Mouse (Mus musculus): Measurements from ENCODE around the gene Tmem234. TPM values are rescaled to one million over a fixed set of nuclear protein-coding genes. Genes with fewer than 3 reads are reported as not detected.

Gene Tmem234
- polyA plus RNA-seq, 1 experiment from 2014 or later, result 159 TPM

GRCm38 (mm10) chr4:129570028-129570427 lies 30.4 kb upstream of the Tmem234 start:
- Histone ChIP-seq H3K27ac (no peak overlapping the region), H3K9me3 (replicated peaks) (no peaks in the 10 kb centered on the region), H3K27me3 (replicated peaks) (peaks cover 15% of the 10 kb centered on the region; the same call in 1 of the 2 replicates), H3K4me1 (peaks cover 2% of the 10 kb centered on the region), H3K4me2 (no peak overlapping the region), H3K36me3 (no peaks in the 10 kb centered on the region), H3K4me3 (no peak overlapping the region), H3K9ac (no peak overlapping the region)
- ATAC-seq, result no peak
- 71% methylated on average over 6 of the region's 6 CpGs for WGBS (ENCODE audit: insufficient replicate concordance)

GRCm38 (mm10) chr4:129571551-129572084 lies 28.9 kb upstream of the Tmem234 start:
- WGBS (ENCODE audit: insufficient replicate concordance), result 62% methylated on average over 8 of the region's 8 CpGs

GRCm38 (mm10) chr4:129572236-129573092 lies 28.0 kb upstream of the Tmem234 start:
- WGBS (ENCODE audit: insufficient replicate concordance), result 68% methylated on average over 13 of the region's 13 CpGs

More at GRCm38 (mm10) chr4:129571551-129572084, 28.9 kb upstream of the Tmem234 start:
- H3K4me2 ChIP-seq, result no peak overlapping the region
- H3K9me3 ChIP-seq (replicated peaks), result no peaks in the 10 kb centered on the region
- 0 out of 2 replicates have a peak overlapping the region, but pooled peaks have one; percentile 20 for H3K27ac ChIP-seq
- H3K9ac ChIP-seq, result no peak overlapping the region
- H3K4me1 ChIP-seq, result peaks cover 8% of the 10 kb centered on the region
- H3K36me3 ChIP-seq, result no peaks in the 10 kb centered on the region
- ATAC-seq, result no peak
- H3K4me3 ChIP-seq, result no peak overlapping the region
- H3K27me3 ChIP-seq (replicated peaks), result peaks cover 20% of the 10 kb centered on the region

GRCm38 (mm10) chr4:129573093-129573370 lies 27.4 kb upstream of the Tmem234 start:
- 89% methylated on average over 4 of the region's 4 CpGs for WGBS (ENCODE audit: insufficient replicate concordance)
- Histone ChIP-seq H3K4me3 (no peak overlapping the region), H3K27me3 (replicated peaks) (peaks cover 32% of the 10 kb centered on the region), H3K27ac (no peak overlapping the region), H3K4me2 (no peak overlapping the region), H3K36me3 (no peaks in the 10 kb centered on the region), H3K4me1 (peaks cover 13% of the 10 kb centered on the region), H3K9me3 (replicated peaks) (no peaks in the 10 kb centered on the region), H3K9ac (no peak overlapping the region)
- ATAC-seq, result no peak

More at GRCm38 (mm10) chr4:129572236-129573092, 28.0 kb upstream of the Tmem234 start:
- Histone ChIP-seq H3K4me2 (no peak overlapping the region), H3K9ac (no peak overlapping the region), H3K27me3 (replicated peaks) (peaks cover 29% of the 10 kb centered on the region), H3K4me3 (no peak overlapping the region), H3K27ac (0 out of 2 replicates have a peak overlapping the region, but pooled peaks have one; percentile 20), H3K4me1 (peaks cover 13% of the 10 kb centered on the region), H3K36me3 (no peaks in the 10 kb centered on the region), H3K9me3 (replicated peaks) (no peaks in the 10 kb centered on the region)
- no peak for ATAC-seq

GRCm38 (mm10) chr4:129573430-129573829 lies 27.0 kb upstream of the Tmem234 start, which contains the start of gene Lck:
TSS of gene Lck (minus strand) at chr4:129573641.
- Histone ChIP-seq H3K36me3 (no peaks in the 10 kb centered on the region), H3K4me1 (peaks cover 13% of the 10 kb centered on the region), H3K9ac (no peak within 1 kb of the TSS), H3K4me3 (no peak within 1 kb of the TSS), H3K27me3 (replicated peaks) (peaks cover 36% of the 10 kb centered on the region), H3K4me2 (no peak within 1 kb of the TSS), H3K9me3 (replicated peaks) (no peaks in the 10 kb centered on the region), H3K27ac (no peak within 1 kb of the TSS)
- 48% methylated on average over 8 of the region's 8 CpGs for WGBS (ENCODE audit: insufficient replicate concordance)
- no peak for ATAC-seq

- Histone ChIP-seq H3K27ac (no peak overlapping the region; the same call in 1 of the 2 replicates), H3K9me3 (replicated peaks) (no peaks in the 10 kb centered on the region), H3K27me3 (replicated peaks) (peaks cover 43% of the 10 kb centered on the region), H3K36me3 (no peaks in the 10 kb centered on the region), H3K4me2 (peak overlapping the region; percentile 24), H3K4me3 (no peak overlapping the region), H3K4me1 (peaks cover 20% of the 10 kb centered on the region), H3K9ac (no peak overlapping the region)
- 39% methylated on average over 7 of the region's 8 CpGs for WGBS (ENCODE audit: insufficient replicate concordance)
- no peak for ATAC-seq
These were observed 25.2 kb upstream of the Tmem234 start for GRCm38 (mm10) chr4:129575171-129575844.

GRCm38 (mm10) chr4:129576863-129577491 lies 23.5 kb upstream of the Tmem234 start:
- Histone ChIP-seq H3K4me3 (0 out of 2 replicates have a peak overlapping the region, but pooled peaks have one; percentile 5), H3K36me3 (no peaks in the 10 kb centered on the region), H3K4me2 (peak overlapping the region; percentile 40), H3K27me3 (replicated peaks) (peaks cover 43% of the 10 kb centered on the region), H3K27ac (no peak overlapping the region), H3K9ac (no peak overlapping the region; the same call in 1 of the 2 replicates), H3K9me3 (replicated peaks) (no peaks in the 10 kb centered on the region), H3K4me1 (peaks cover 20% of the 10 kb centered on the region)
- 33% methylated on average over 21 of the region's 21 CpGs for WGBS (ENCODE audit: insufficient replicate concordance)
- no peak for ATAC-seq

GRCm38 (mm10) chr4:129577688-129578087 lies 22.8 kb upstream of the Tmem234 start:
- no peak for ATAC-seq
- peak overlapping the region; percentile 0; the same call in 1 of the 2 replicates for H3K4me2 ChIP-seq
- no peaks in the 10 kb centered on the region for H3K9me3 ChIP-seq (replicated peaks)
- 0 out of 2 replicates have a peak overlapping the region, but pooled peaks have one; percentile 5 for H3K27ac ChIP-seq
- no peaks in the 10 kb centered on the region for H3K36me3 ChIP-seq
- peaks cover 37% of the 10 kb centered on the region for H3K27me3 ChIP-seq (replicated peaks)
- no peak overlapping the region for H3K9ac ChIP-seq
- 0 out of 2 replicates have a peak overlapping the region, but pooled peaks have one; percentile 5 for H3K4me3 ChIP-seq
- peaks cover 20% of the 10 kb centered on the region for H3K4me1 ChIP-seq
- WGBS (ENCODE audit: insufficient replicate concordance), result 70% methylated on average over 7 of the region's 7 CpGs

GRCm38 (mm10) chr4:129578466-129578865 lies 22.0 kb upstream of the Tmem234 start, which contains the start of gene Fam167b:
TSS of gene Fam167b (minus strand) at chr4:129578549.
- Histone ChIP-seq H3K4me2 (peak within 1 kb of the TSS; percentile 40), H3K4me1 (peaks cover 20% of the 10 kb centered on the region), H3K27ac (peak within 1 kb of the TSS; percentile 5; the same call in 1 of the 2 replicates), H3K9me3 (replicated peaks) (no peaks in the 10 kb centered on the region), H3K27me3 (replicated peaks) (peaks cover 30% of the 10 kb centered on the region), H3K9ac (no peak within 1 kb of the TSS), H3K36me3 (no peaks in the 10 kb centered on the region), H3K4me3 (0 out of 2 replicates have a peak within 1 kb of the TSS, but pooled peaks have one; percentile 5)
- ATAC-seq, result no peak
- 49% methylated on average over 5 of the region's 5 CpGs for WGBS (ENCODE audit: insufficient replicate concordance)

GRCm38 (mm10) chr4:129580347-129580746 lies 20.1 kb upstream of the Tmem234 start:
- H3K36me3 ChIP-seq, result no peaks in the 10 kb centered on the region
- peaks cover 28% of the 10 kb centered on the region for H3K4me1 ChIP-seq
- no peak overlapping the region for H3K4me2 ChIP-seq
- no peaks in the 10 kb centered on the region for H3K9me3 ChIP-seq (replicated peaks)
- 54% methylated on average over 7 of the region's 7 CpGs for WGBS (ENCODE audit: insufficient replicate concordance)
- no peak for ATAC-seq
- H3K4me3 ChIP-seq, result no peak overlapping the region
- H3K27ac ChIP-seq, result no peak overlapping the region; the same call in 1 of the 2 replicates
- peaks cover 28% of the 10 kb centered on the region for H3K27me3 ChIP-seq (replicated peaks)
- H3K9ac ChIP-seq, result no peak overlapping the region

- Histone ChIP-seq H3K4me1 (peaks cover 28% of the 10 kb centered on the region), H3K4me2 (no peak overlapping the region), H3K36me3 (no peaks in the 10 kb centered on the region), H3K9me3 (replicated peaks) (no peaks in the 10 kb centered on the region), H3K27ac (no peak overlapping the region), H3K27me3 (replicated peaks) (peaks cover 16% of the 10 kb centered on the region), H3K9ac (no peak overlapping the region), H3K4me3 (no peak overlapping the region)
- ATAC-seq, result no peak
- WGBS (ENCODE audit: insufficient replicate concordance), result 82% methylated on average over 1 of the region's 1 CpGs
These were observed 18.2 kb upstream of the Tmem234 start for GRCm38 (mm10) chr4:129582251-129582650.
